ENCODE assay signal across 21 mouse cellular contexts in the genomic region with DNA sequence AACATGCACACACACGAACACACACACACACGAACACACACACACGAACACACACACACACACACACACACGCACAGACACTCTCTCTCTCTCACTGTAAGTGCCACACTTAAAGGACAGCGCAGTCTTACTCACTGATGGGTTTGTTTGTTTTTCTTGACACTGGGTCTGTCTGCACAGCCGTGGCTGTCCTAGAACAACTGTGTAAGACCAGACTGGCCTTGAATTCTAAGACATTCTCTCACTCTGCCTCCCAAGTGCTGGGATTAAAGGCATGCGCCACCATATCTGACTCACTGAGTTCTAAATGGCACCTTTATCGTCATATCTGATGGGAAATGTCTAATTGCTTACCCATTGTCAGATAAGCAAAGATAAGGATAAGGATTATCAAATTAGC. TPM values are rescaled to one million over a fixed set of nuclear protein-coding genes. Genes with fewer than 3 reads are reported as not detected.
DNase-seq lines count a peak whose midpoint lies in the region; ATAC-seq and TF ChIP-seq lines count a peak whose summit lies in the region.
"Had no signal": no experiment of that assay in that cellular context is flagged by ENCODE, and none has a peak within 500 bp of the region (broad histone marks: within the 10 kb centered on the region; RNA-seq: fewer than 3 reads in every experiment).

No protein-coding gene starts in this region.

- no peak overlapping the region for H3K9ac ChIP-seq in heart, embryonic 11.5 days (ENCODE audit: low read depth, low read length)
- H3K9ac ChIP-seq: embryonic facial prominence, embryonic 12.5 days; hindbrain, embryonic 12.5 days had no signal

- no peak for ATAC-seq in heart, embryonic 11.5 days (replicated peaks; ENCODE audit: insufficient number of reproducible peaks, low FRiP score, low TSS enrichment)
- ATAC-seq: CD4-positive, CD25-positive, alpha-beta regulatory T cell, adult 4 months; forebrain, embryonic 16.5 days; hindbrain, embryonic 16.5 days; inflammation-experienced regulatory T-cells, adult 6 months had no signal

- H3K36me3 ChIP-seq in heart, embryonic 11.5 days (ENCODE audit: control insufficient read depth, insufficient read depth, low read length) = peaks cover 7% of the 10 kb centered on the region

- no peaks in the 10 kb centered on the region for H3K27me3 ChIP-seq in heart, embryonic 11.5 days (ENCODE audit: control insufficient read depth, insufficient read depth, low read length)
- H3K27me3 ChIP-seq: embryonic facial prominence, embryonic 12.5 days; hindbrain, embryonic 12.5 days had no signal

- TF ChIP-seq POLR2A in bone marrow, adult 2 months (IDR thresholded peaks at IDR 0.05; ENCODE audit: borderline replicate concordance, control insufficient read depth, low read depth, low read length) = no peak

- 59% methylated on average over 8 of the region's 8 CpGs for WGBS in heart, embryonic 11.5 days (ENCODE audit: insufficient replicate concordance)
- WGBS in bone marrow, adult 2 months = 80% methylated on average over 8 of the region's 8 CpGs

- peak; percentile 35 for DNase-seq in adrenal gland, adult 2 months
- DNase-seq in adrenal gland, postnatal 36 days = no peak
- DNase-seq in heart, adult 11 months = peak; percentile 79
- peak; percentile 37 for DNase-seq in 416B (ENCODE audit: low read depth)
- DNase-seq in spleen, postnatal 14 days (ENCODE audit: low spot score in 2 of 2) = no peak
- DNase-seq: adrenal gland, postnatal 10 days; cerebellum, adult 2 months; cerebellum, postnatal 10 days; gastrocnemius, postnatal 14 days; heart, postnatal 10 days; heart, postnatal 4 days; kidney, adult 2 months had no signal

- no peak overlapping the region for H3K4me3 ChIP-seq in heart, embryonic 11.5 days (ENCODE audit: low read depth, low read length)
- no peak overlapping the region for H3K4me3 ChIP-seq in bone marrow, adult 2 months (replicated peaks; ENCODE audit: control insufficient read depth, low read depth, low read length)
- H3K4me3 ChIP-seq: embryonic facial prominence, embryonic 12.5 days; hindbrain, embryonic 12.5 days had no signal

- no peak for TF ChIP-seq CTCF in bone marrow, adult 2 months (IDR thresholded peaks at IDR 0.05; ENCODE audit: control insufficient read depth, insufficient read depth, low read length)

- H3K9me3 ChIP-seq in heart, embryonic 11.5 days (replicated peaks; ENCODE audit: control insufficient read depth, low read length) = no peaks in the 10 kb centered on the region
- H3K9me3 ChIP-seq: embryonic facial prominence, embryonic 12.5 days; G1E; hindbrain, embryonic 12.5 days had no signal

- no peak overlapping the region for H3K4me2 ChIP-seq in heart, embryonic 11.5 days
- H3K4me2 ChIP-seq: embryonic facial prominence, embryonic 12.5 days; hindbrain, embryonic 12.5 days had no signal

- H3K4me1 ChIP-seq in heart, embryonic 11.5 days (ENCODE audit: control insufficient read depth, insufficient read depth, low read length) = peaks cover 7% of the 10 kb centered on the region; the same call in 1 of the 2 replicates
- peaks cover 4% of the 10 kb centered on the region for H3K4me1 ChIP-seq in bone marrow, adult 2 months (ENCODE audit: control insufficient read depth, insufficient read depth, low read length)

- H3K27ac ChIP-seq in heart, embryonic 11.5 days (ENCODE audit: low read depth, low read length) = no peak overlapping the region
- peak overlapping the region; percentile 21; the same call in 1 of the 2 replicates for H3K27ac ChIP-seq in bone marrow, adult 2 months (ENCODE audit: control insufficient read depth, insufficient read depth, low read depth, low read length, poor library complexity)
- H3K27ac ChIP-seq: embryonic facial prominence, embryonic 12.5 days; hindbrain, embryonic 12.5 days had no signal

RNA-seq across cellular contexts. Expression of a gene that starts 7.1 kb away (rescaled TPM):
- total RNA-seq in adrenal gland, adult 2 months (2021) = 10 to 100 TPM; 57.6 to 87.4 TPM
- 36.2 and 41.4 TPM in 2 replicates for polyA plus RNA-seq in adrenal gland, adult 2 months (2012; rRNA removed)
- total RNA-seq in adrenal gland, postnatal 36 days (2021) = 10 to 100 TPM; 71.2 to 83.7 TPM
- 17.9 and 18.2 TPM in 2 replicates for polyA plus RNA-seq in heart, embryonic 11.5 days (2014; fragmentation: Nextera tagmentation; extraction: Ambion mirVana)
- 21.7 and 49.0 TPM in 2 replicates for polyA plus RNA-seq in bone marrow, adult 2 months (2011; ENCODE audit: insufficient read depth, insufficient read length, low replicate concordance, missing spikeins)

Comparison
In these comparisons a context has a peak if more than half of its experiments do, and no peak if none do; other contexts are left out.
1. DNase-seq: peak in adrenal gland, adult 2 months (single experiment), heart, adult 11 months (single experiment) and 416B (single experiment); none in adrenal gland, postnatal 36 days (0 of 2) and spleen, postnatal 14 days (0 of 2).